Mouse (Mus musculus) neural tube, embryonic 14.5 days (tissue): Measurements from ENCODE around the gene Maml2. TPM values are rescaled to one million over a fixed set of nuclear protein-coding genes. Genes with fewer than 3 reads are reported as not detected.

Experiments
- ATAC-seq: fragments of 200-750 bp; cut with Nextera tagmentation; 2 replicates; pipeline ENCODE4 v1.8.0; 2017; ENCODE audit warnings: low read depth, mild to moderate bottlenecking, moderate TSS enrichment, moderate library complexity
- H3K27ac ChIP-seq: fragments of 300-500 bp; sonication (generic); 2 replicates; pipeline ENCODE4 v1.5.1; 2014; ENCODE audit warnings: low read depth, mild to moderate bottlenecking, control low read depth, low read length, moderate library complexity, mixed read lengths
- H3K27me3 ChIP-seq: fragments of 300-500 bp; sonication (generic); 2 replicates; pipeline ENCODE4 v1.6.1; 2014; ENCODE audit warnings: low read length; ENCODE audit not compliant: control insufficient read depth, insufficient read depth
- H3K36me3 ChIP-seq: fragments of 300-500 bp; sonication (generic); 2 replicates; pipeline ENCODE4 v1.6.1; 2014; ENCODE audit warnings: low read length, mixed read lengths; ENCODE audit not compliant: control insufficient read depth, insufficient read depth
- H3K4me1 ChIP-seq: fragments of 300-500 bp; sonication (generic); 2 replicates; pipeline ENCODE4 v1.6.1; 2014; ENCODE audit warnings: low read length; ENCODE audit not compliant: control insufficient read depth, insufficient read depth
- H3K4me2 ChIP-seq: fragments of 300-500 bp; sonication (generic); 2 replicates; pipeline ENCODE4 v1.6.1; 2014; ENCODE audit warnings: mild to moderate bottlenecking, low read depth, low read length, control low read depth
- H3K4me3 ChIP-seq: fragments of 300-500 bp; sonication (generic); 2 replicates; pipeline ENCODE4 v1.5.1; 2014; ENCODE audit warnings: low read depth, low read length, control low read depth, mixed read lengths
- H3K9ac ChIP-seq: fragments of 300-500 bp; sonication (generic); replicated peaks from 2 replicates; pipeline ENCODE4 v1.6.1; 2014; ENCODE audit warnings: low read depth, mild to moderate bottlenecking, control low read depth, low read length, mixed read lengths
- H3K9me3 ChIP-seq: fragments of 300-500 bp; sonication (generic); 2 replicates; pipeline ENCODE4 v1.6.1; 2016; ENCODE audit warnings: low read length; ENCODE audit not compliant: control insufficient read depth
- WGBS: fragments of 180-500 bp; shearing (Covaris S2); extraction: QIAGEN DNeasy Blood & Tissue Kit; methylation state at CpG from one replicate; pipeline ENCODE4 v1.1.7; 2014; 5-methylcytosine and 5-hydroxymethylcytosine counted together
- polyA plus RNA-seq: library from polyadenylated mRNA; unstranded; fragments of >200 nt; fragmentation: Nextera tagmentation; extraction: Ambion mirVana; gene quantifications from 2 replicates; pipeline ENCODE4 v1.2.1, GENCODE M21; 2014

The Maml2 gene
- polyA plus RNA-seq, 1 experiment from 2014 or later, result 13.2 TPM

GRCm38 (mm10) chr9:13467745-13468144 is 170.0 kb downstream of the Maml2 start:
- Histone ChIP-seq H3K9me3 (no peaks in the 10 kb centered on the region), H3K4me1 (no peaks in the 10 kb centered on the region), H3K27me3 (no peaks in the 10 kb centered on the region), H3K9ac (no peak overlapping the region), H3K4me2 (no peak overlapping the region), H3K4me3 (no peak overlapping the region), H3K27ac (no peak overlapping the region), H3K36me3 (no peaks in the 10 kb centered on the region)
- WGBS, result 83% methylated on average over 7 of the region's 7 CpGs
- no peak for ATAC-seq

GRCm38 (mm10) chr9:13468778-13469177 is 171.0 kb downstream of the Maml2 start:
- Histone ChIP-seq H3K4me2 (no peak overlapping the region), H3K36me3 (no peaks in the 10 kb centered on the region), H3K4me1 (no peaks in the 10 kb centered on the region), H3K9me3 (no peaks in the 10 kb centered on the region), H3K4me3 (no peak overlapping the region), H3K27me3 (no peaks in the 10 kb centered on the region), H3K27ac (no peak overlapping the region), H3K9ac (no peak overlapping the region)
- WGBS, result 87% methylated on average over 6 of the region's 6 CpGs
- no peak for ATAC-seq

- H3K27ac ChIP-seq, result no peak overlapping the region
- ATAC-seq, result no peak
- no peak overlapping the region for H3K9ac ChIP-seq
- H3K4me2 ChIP-seq, result no peak overlapping the region
- no peaks in the 10 kb centered on the region for H3K36me3 ChIP-seq
- no peaks in the 10 kb centered on the region for H3K4me1 ChIP-seq
- H3K27me3 ChIP-seq, result no peaks in the 10 kb centered on the region
- WGBS, result 57% methylated on average over 7 of the region's 7 CpGs
- H3K9me3 ChIP-seq, result no peaks in the 10 kb centered on the region
- no peak overlapping the region for H3K4me3 ChIP-seq
These were observed 172.3 kb downstream of the Maml2 start for GRCm38 (mm10) chr9:13470013-13470412.

GRCm38 (mm10) chr9:13474951-13475350 is 177.2 kb downstream of the Maml2 start:
- H3K36me3 ChIP-seq, result no peaks in the 10 kb centered on the region
- ATAC-seq, result no peak
- WGBS, result 88% methylated on average over 5 of the region's 5 CpGs

GRCm38 (mm10) chr9:13479275-13479674 is 181.5 kb downstream of the Maml2 start:
- H3K27ac ChIP-seq, result no peak overlapping the region
- no peaks in the 10 kb centered on the region for H3K36me3 ChIP-seq
- no peak overlapping the region for H3K4me3 ChIP-seq
- 2% methylated on average over 4 of the region's 4 CpGs for WGBS
- H3K27me3 ChIP-seq, result no peaks in the 10 kb centered on the region
- H3K4me2 ChIP-seq, result no peak overlapping the region
- no peak overlapping the region for H3K9ac ChIP-seq
- H3K4me1 ChIP-seq, result peaks cover 4% of the 10 kb centered on the region; the same call in 1 of the 2 replicates
- H3K9me3 ChIP-seq, result no peaks in the 10 kb centered on the region
- ATAC-seq, result peak; percentile 28; the same call in 1 of the 2 replicates

More at GRCm38 (mm10) chr9:13474951-13475350, 177.2 kb downstream of the Maml2 start:
- Histone ChIP-seq H3K4me2 (no peak overlapping the region), H3K9ac (no peak overlapping the region), H3K27me3 (no peaks in the 10 kb centered on the region), H3K27ac (no peak overlapping the region), H3K4me3 (no peak overlapping the region), H3K9me3 (no peaks in the 10 kb centered on the region), H3K4me1 (peaks cover 2% of the 10 kb centered on the region; the same call in 1 of the 2 replicates)

GRCm38 (mm10) chr9:13483199-13484068 is 185.7 kb downstream of the Maml2 start:
- Histone ChIP-seq H3K36me3 (no peaks in the 10 kb centered on the region), H3K4me2 (no peak overlapping the region), H3K4me1 (peaks cover 4% of the 10 kb centered on the region; the same call in 1 of the 2 replicates), H3K4me3 (no peak overlapping the region), H3K9me3 (no peaks in the 10 kb centered on the region), H3K27me3 (no peaks in the 10 kb centered on the region), H3K27ac (no peak overlapping the region), H3K9ac (no peak overlapping the region)
- peak; percentile 41; the same call in 1 of the 2 replicates for ATAC-seq
- WGBS, result 57% methylated on average over 5 of the region's 5 CpGs

- no peak for ATAC-seq
- H3K27ac ChIP-seq, result no peak overlapping the region
- 61% methylated on average over 12 of the region's 12 CpGs for WGBS
- no peak overlapping the region for H3K4me2 ChIP-seq
- H3K4me1 ChIP-seq, result 0 out of 2 replicates have a peak, but pooled peaks cover 4% of the 10 kb centered on the region
- no peak overlapping the region for H3K4me3 ChIP-seq
- H3K36me3 ChIP-seq, result no peaks in the 10 kb centered on the region
- no peaks in the 10 kb centered on the region for H3K27me3 ChIP-seq
- H3K9ac ChIP-seq, result no peak overlapping the region
- H3K9me3 ChIP-seq, result no peaks in the 10 kb centered on the region
These were observed 186.8 kb downstream of the Maml2 start for GRCm38 (mm10) chr9:13484267-13485240.

GRCm38 (mm10) chr9:13485914-13486313 is 188.2 kb downstream of the Maml2 start:
- 81% methylated on average over 1 of the region's 1 CpGs for WGBS
- no peak for ATAC-seq
- no peaks in the 10 kb centered on the region for H3K36me3 ChIP-seq
- no peak overlapping the region for H3K27ac ChIP-seq
- no peak overlapping the region for H3K9ac ChIP-seq
- no peaks in the 10 kb centered on the region for H3K4me1 ChIP-seq
- no peaks in the 10 kb centered on the region for H3K27me3 ChIP-seq
- no peak overlapping the region for H3K4me3 ChIP-seq
- H3K4me2 ChIP-seq, result no peak overlapping the region
- H3K9me3 ChIP-seq, result no peaks in the 10 kb centered on the region
